Mouse (Mus musculus) small intestine, adult 2 months (tissue): ENCODE data around the gene Gm6370. TPM values are rescaled to one million over a fixed set of nuclear protein-coding genes. Genes with fewer than 3 reads are reported as not detected.
"Not testable (repeated sequence)": the region's sequence is repeated elsewhere in the genome, so short reads cannot be mapped to it uniquely, and the experiment has no call there.

Source experiments
- H3K27ac ChIP-seq: fragments of 200-500 bp; 2 replicates; pipeline ENCODE4 v1.5.1; 2012; ENCODE audit warnings: low read depth, low read length, control low read depth, inconsistent platforms; ENCODE audit not compliant: insufficient read depth
- H3K27me3 ChIP-seq: fragments of 200-500 bp; 2 replicates; pipeline ENCODE4 v1.6.1; 2012; ENCODE audit warnings: mild to moderate bottlenecking, moderate library complexity, low read length, inconsistent platforms; ENCODE audit not compliant: control insufficient read depth, insufficient read depth
- H3K36me3 ChIP-seq: fragments of 200-500 bp; 2 replicates; pipeline ENCODE4 v1.6.1; 2012; ENCODE audit warnings: mild to moderate bottlenecking, low read length, control low read depth, inconsistent platforms; ENCODE audit not compliant: control insufficient read depth, insufficient read depth
- H3K4me1 ChIP-seq: fragments of 200-500 bp; 2 replicates; pipeline ENCODE4 v1.6.1; 2012; ENCODE audit warnings: low read length, inconsistent platforms, mixed read lengths; ENCODE audit not compliant: control insufficient read depth, insufficient read depth, insufficient read length
- H3K4me3 ChIP-seq: fragments of 200-500 bp; 2 replicates; pipeline ENCODE4 v1.5.1; 2012; ENCODE audit warnings: low read depth, mild to moderate bottlenecking, control low read depth, inconsistent platforms, low read length, moderate library complexity
- CTCF ChIP-seq: fragments of 200-500 bp; IDR thresholded peaks from 2 replicates; pipeline ENCODE4 v1.5.1; 2012; ENCODE audit warnings: low read depth, mild to moderate bottlenecking, control low read depth, inconsistent platforms, low read length, moderate library complexity, mixed read lengths; ENCODE audit not compliant: insufficient replicate concordance, insufficient read length; ENCODE audit errors: extremely low read depth
- POLR2A ChIP-seq: fragments of 200-500 bp; IDR thresholded peaks from 2 replicates; pipeline ENCODE4 v1.6.1; 2012; ENCODE audit warnings: low read depth, mild to moderate bottlenecking, control low read depth, inconsistent platforms, low read length, moderate library complexity
- WGBS: fragments of 180-500 bp; shearing (Covaris S2); methylation state at CpG from one replicate; pipeline ENCODE4 v1.1.7; 2018; 5-methylcytosine and 5-hydroxymethylcytosine counted together
- polyA plus RNA-seq: library from polyadenylated mRNA; depleted of rRNA; stranded (reverse); fragments of >200 nt; gene quantifications from 2 replicates; pipeline ENCODE4 v1.2.3, GENCODE M21; 2012; rRNA removed

Gene Gm6370
- polyA plus RNA-seq: not detected in 2 replicates

DNA sequence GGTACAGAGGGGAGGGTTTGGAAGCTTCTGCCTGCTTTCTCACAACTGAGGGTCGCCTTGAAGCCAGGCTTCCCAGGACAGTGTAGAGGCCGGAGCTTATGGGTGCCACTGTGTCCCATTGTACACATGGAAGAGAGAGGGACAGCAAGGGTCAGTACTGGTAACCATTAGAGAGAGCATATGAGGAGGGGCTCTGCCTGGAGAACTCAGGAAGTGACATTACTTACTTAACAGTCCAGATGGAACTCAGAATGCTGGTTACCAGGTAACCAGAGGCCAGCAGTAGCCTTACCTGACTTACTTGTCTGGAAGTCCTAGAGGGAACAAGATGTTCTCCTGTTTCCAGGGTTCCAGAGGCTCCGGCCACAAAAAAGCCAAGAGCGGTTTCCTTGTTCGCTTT is at the start of gene Gm6370:
Gene Gm6370 (plus strand): TSS at position 301 of the 400 bp plus-strand sequence.
- not testable (repeated sequence) for H3K27ac ChIP-seq, H3K4me3 ChIP-seq, H3K4me1 ChIP-seq, H3K27me3 ChIP-seq, H3K36me3 ChIP-seq
- WGBS: no CpG with 5 or more reads among the region's 5 CpGs

DNA sequence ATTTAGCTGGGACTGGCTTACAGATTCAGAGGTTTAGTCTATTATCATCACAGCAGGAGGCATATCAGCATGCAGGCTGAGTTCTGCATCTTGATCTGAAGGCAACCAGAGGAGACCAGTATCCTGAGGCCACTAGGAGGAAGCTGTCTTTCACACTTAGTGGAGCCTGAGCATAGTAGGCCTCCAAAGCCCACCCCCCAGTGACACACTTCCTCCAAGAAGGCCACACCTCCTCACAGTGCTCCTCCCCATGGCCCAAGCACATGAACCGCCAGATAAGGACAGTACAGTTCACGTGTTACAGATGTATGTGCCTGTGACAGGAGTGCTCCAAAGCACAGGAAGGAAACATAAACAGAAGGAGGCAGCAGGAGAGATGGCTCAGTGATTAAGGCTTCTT is 48.4 kb upstream of the Gm6370 start:
- no peaks in the 10 kb centered on the region for H3K36me3 ChIP-seq
- H3K27me3 ChIP-seq: no peaks in the 10 kb centered on the region
- TF ChIP-seq CTCF (no peak), POLR2A (no peak)
- no peak overlapping the region for H3K27ac ChIP-seq
- 38% methylated on average over 2 of the region's 2 CpGs for WGBS
- H3K4me3 ChIP-seq: no peak overlapping the region
- H3K4me1 ChIP-seq: no peaks in the 10 kb centered on the region

DNA sequence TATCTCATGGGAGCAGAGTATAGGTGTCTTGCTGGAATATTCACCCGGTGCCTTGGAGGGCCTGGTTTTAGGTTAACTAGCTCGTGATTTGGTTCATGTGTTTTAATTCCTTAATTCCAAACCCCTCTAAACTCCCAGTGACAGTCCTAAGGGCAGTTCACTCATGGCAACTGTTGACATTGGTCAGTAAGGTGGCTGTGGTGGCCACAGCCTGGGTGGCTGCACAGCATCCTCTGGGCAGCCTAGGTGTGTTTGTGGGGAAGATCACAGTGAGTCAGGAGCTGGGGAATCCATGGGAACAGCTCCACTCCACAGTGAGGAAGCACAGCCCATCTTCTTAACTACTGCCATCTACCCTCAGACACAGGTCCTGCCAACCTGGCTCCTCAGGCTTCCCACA is 44.5 kb upstream of the Gm6370 start:
- H3K4me1 ChIP-seq: no peaks in the 10 kb centered on the region
- WGBS: 79% methylated on average over 2 of the region's 2 CpGs
- H3K27ac ChIP-seq: no peak overlapping the region
- TF ChIP-seq CTCF (no peak), POLR2A (no peak)
- H3K4me3 ChIP-seq: no peak overlapping the region
- no peaks in the 10 kb centered on the region for H3K27me3 ChIP-seq
- H3K36me3 ChIP-seq: no peaks in the 10 kb centered on the region

DNA sequence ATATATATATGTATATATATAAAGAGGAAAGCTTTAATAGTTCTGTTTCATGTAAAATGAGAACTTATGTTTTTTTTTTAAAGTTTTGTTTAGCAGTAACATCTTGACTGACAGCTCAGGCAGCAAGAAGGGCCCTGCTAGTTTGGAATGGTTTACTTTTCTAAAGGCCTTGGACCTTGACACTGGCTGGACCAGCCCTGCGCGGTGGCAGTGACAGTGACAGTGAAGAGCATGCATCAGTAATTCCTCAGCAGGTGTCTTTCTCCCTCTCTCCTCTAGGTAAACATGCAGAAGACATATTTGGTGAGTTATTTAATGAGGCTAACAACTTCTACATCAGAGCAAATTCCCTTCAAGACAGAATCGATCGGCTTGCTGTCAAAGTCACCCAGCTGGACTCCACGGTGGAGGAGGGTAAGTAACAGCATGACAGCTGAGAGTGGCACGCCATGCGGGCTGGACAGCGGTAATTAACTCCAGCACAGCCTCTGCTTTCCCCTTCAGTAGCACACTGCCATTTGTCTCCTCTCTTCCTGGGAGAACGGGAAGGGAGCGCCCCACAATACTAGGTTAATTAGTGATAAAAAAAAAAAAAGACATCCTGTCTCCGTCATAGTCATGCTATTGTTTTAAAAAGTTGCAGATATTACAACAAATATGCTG is 39.4 kb upstream of the Gm6370 start:
- Histone ChIP-seq H3K27ac (no peak overlapping the region), H3K36me3 (no peaks in the 10 kb centered on the region), H3K27me3 (no peaks in the 10 kb centered on the region), H3K4me1 (no peaks in the 10 kb centered on the region), H3K4me3 (no peak overlapping the region)
- 52% methylated on average over 11 of the region's 11 CpGs for WGBS
- no peak for TF ChIP-seq POLR2A
- no peak for TF ChIP-seq CTCF

DNA sequence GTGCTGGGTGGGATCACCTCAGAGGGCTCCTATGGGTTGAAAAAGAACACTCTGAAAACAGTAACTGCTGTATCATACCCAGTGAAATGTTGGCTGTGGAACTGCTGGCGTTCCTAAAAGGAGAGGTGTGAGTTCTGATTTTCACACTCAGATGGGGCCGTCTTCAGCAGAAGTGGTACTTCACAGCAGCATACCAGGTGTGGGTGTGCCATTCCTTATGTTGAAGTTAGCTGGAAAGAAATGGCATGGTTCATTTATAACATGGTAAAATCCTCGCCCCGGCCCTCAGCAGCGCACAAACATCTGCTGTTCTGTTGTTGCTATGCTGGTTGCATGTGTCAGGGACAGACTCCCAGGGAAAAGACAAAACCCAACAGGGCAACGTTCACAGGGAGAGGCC is 37.6 kb upstream of the Gm6370 start:
- H3K27ac ChIP-seq: no peak overlapping the region
- no peaks in the 10 kb centered on the region for H3K4me1 ChIP-seq
- H3K36me3 ChIP-seq: no peaks in the 10 kb centered on the region
- no peak for TF ChIP-seq CTCF
- no peak for TF ChIP-seq POLR2A
- no peaks in the 10 kb centered on the region for H3K27me3 ChIP-seq
- 87% methylated on average over 6 of the region's 6 CpGs for WGBS
- H3K4me3 ChIP-seq: no peak overlapping the region

DNA sequence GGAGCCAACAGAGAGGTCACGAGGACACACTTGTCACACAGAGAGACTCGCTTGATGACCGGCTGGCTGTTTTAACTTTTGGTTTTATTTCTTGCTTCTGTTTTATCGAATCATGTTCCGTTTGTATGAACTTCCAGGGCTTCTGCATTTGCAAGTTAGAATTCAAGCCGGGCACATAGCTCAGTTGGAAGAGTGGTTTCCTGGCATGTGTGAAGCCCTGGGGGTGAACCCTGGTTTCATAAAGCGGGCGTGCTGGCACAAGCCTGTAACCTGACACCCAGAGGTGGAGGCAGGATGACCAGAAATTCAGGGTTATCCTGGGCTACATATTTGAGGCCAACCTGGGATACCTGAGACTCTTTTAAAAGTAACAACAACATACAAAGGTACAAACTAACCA is 29.6 kb upstream of the Gm6370 start:
- no peak overlapping the region for H3K27ac ChIP-seq
- no peak for TF ChIP-seq CTCF
- no peak for TF ChIP-seq POLR2A
- H3K4me1 ChIP-seq: no peaks in the 10 kb centered on the region
- WGBS: 80% methylated on average over 8 of the region's 8 CpGs
- H3K4me3 ChIP-seq: no peak overlapping the region
- no peaks in the 10 kb centered on the region for H3K36me3 ChIP-seq
- H3K27me3 ChIP-seq: no peaks in the 10 kb centered on the region

GRCm38 (mm10) chr5:146466663-146467062 is 24.5 kb upstream of the Gm6370 start:
- WGBS: 94% methylated on average over 19 of the region's 19 CpGs
- H3K27me3 ChIP-seq: no peaks in the 10 kb centered on the region

GRCm38 (mm10) chr5:146468311-146468710 is 22.9 kb upstream of the Gm6370 start:
- Histone ChIP-seq H3K4me3 (no peak overlapping the region), H3K4me1 (no peaks in the 10 kb centered on the region), H3K27ac (no peak overlapping the region), H3K36me3 (no peaks in the 10 kb centered on the region), H3K27me3 (no peaks in the 10 kb centered on the region)
- 89% methylated on average over 9 of the region's 9 CpGs for WGBS
- no peak for TF ChIP-seq POLR2A
- TF ChIP-seq CTCF: no peak

More at GRCm38 (mm10) chr5:146466663-146467062, 24.5 kb upstream of the Gm6370 start:
- no peak overlapping the region for H3K4me3 ChIP-seq
- no peaks in the 10 kb centered on the region for H3K36me3 ChIP-seq
- no peaks in the 10 kb centered on the region for H3K4me1 ChIP-seq
- no peak for TF ChIP-seq CTCF
- TF ChIP-seq POLR2A: no peak
- H3K27ac ChIP-seq: no peak overlapping the region
